Mouse (Mus musculus): ENCODE data around the gene Prmt1.

Gene Prmt1

GRCm38 (mm10) chr7:44981539-44981938 is 4.8 kb downstream of the Prmt1 start:
- no peak for DNase-seq (ENCODE audit: low read depth, low spot score)

DNA sequence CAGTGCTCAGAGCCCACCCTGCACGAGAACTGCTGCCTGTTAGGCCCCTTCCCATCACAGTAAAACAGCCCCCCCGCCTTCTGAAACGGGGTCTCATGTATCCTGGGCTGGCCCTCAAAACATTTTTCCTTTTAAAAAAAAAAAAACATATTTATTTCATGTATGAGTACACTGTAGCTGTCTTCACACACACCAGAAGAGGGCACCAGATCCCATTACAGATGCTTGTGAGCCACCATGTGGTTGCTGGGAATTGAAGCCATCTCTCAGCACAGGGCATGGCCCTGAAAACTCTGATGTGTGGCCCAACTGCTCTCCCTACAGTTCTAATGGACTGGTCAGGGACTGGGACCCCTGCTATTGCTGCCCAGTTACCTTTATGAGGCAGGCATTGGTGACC is 8.1 kb downstream of the Prmt1 start:
- no peak for DNase-seq (ENCODE audit: low read depth, low spot score)

DNA sequence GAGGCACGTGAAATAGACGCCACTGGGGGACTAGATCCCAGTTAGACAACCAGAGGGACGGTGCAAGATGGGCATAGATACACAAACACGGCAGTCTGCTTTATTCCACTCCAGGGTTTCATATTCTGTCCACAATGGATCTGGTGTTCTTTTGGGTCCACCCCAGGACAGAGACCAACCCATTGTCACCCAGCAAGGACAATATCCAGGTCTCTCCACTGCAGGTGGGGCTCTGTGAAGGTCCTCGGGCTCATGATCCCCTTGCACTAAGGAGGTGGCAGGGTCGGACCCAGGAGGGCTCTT is 11.3 kb downstream of the Prmt1 start:
- no peak for DNase-seq (ENCODE audit: low read depth, low spot score)

- no peak for DNase-seq (ENCODE audit: low read depth, low spot score)
Measured at GRCm38 (mm10) chr7:44974383-44975116, 11.8 kb downstream of the Prmt1 start, which contains the start of gene Cpt1c. TSS of gene Cpt1c (minus strand) at chr7:44974851.

- no peak for DNase-seq (ENCODE audit: low read depth, low spot score)
Measured at GRCm38 (mm10) chr7:44973415-44974130, 12.8 kb downstream of the Prmt1 start.

GRCm38 (mm10) chr7:44971142-44971541 is 15.2 kb downstream of the Prmt1 start:
- DNase-seq (ENCODE audit: low read depth, low spot score), result no peak

DNA sequence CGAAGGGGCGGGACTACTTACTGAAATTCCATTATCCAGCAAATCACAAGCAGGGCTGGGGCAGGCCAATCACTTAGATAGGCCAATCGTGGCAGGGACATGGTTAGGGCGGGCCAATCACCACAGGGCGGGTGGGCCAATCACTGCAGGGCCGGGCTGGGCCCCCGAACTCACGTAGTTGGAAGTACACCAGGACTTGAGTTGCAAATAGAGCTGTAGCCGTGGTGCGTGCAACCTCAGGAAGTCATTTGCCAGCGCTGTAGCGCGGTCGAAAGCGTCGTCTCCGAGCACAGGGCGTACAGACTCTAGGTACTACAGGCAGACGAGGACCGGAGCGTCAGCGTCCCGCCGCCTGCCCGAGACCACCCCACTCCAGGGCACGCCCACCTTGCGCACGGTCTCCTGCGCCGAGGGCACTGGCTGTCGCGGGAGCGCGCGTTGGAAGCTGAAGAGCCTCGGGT is 16.1 kb downstream of the Prmt1 start:
- DNase-seq (ENCODE audit: low read depth, low spot score), result peak; percentile 86

DNA sequence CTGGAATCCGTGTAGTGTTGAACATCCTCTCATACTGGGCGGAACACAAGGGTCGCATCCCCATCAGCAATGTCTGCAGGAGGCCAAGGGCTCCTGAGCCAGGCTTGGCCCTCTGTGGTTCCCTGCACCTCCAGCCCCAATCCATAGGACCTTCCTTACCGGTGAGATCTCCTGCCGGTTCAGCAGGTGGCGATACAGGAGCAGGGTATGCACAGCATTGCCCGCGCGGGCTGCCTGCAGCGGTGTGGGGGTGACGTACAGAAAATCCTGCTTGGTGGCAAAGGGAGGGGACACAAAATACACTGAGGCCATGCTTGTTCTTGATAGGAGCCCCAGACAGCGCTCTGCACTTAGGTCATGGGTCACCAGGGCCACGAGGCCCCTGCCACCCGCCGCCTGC is 19.7 kb downstream of the Prmt1 start:
- no peak for DNase-seq (ENCODE audit: low read depth, low spot score)

DNA sequence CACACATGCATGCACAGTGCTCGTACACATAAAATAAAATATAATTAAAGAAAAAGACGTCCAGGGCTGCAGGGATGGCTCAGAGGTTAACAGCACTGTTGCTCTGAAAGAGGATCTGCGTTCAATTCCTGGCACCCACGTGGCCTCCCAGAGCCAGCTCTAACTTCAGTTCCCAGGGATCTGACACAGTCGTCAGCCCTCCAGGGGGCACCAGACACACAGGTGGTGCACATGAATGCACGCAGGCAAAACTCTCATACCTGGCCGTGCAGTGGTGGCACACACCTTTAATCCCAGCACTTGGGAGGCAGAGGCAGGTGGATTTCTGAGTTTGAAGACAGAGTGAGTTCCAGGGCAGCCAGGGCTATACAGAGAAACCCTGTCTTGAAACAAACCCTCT is 20.4 kb downstream of the Prmt1 start:
- no peak for DNase-seq (ENCODE audit: low read depth, low spot score)

GRCm38 (mm10) chr7:44964990-44965389 is 21.4 kb downstream of the Prmt1 start:
- DNase-seq (ENCODE audit: low read depth, low spot score), result no peak

DNA sequence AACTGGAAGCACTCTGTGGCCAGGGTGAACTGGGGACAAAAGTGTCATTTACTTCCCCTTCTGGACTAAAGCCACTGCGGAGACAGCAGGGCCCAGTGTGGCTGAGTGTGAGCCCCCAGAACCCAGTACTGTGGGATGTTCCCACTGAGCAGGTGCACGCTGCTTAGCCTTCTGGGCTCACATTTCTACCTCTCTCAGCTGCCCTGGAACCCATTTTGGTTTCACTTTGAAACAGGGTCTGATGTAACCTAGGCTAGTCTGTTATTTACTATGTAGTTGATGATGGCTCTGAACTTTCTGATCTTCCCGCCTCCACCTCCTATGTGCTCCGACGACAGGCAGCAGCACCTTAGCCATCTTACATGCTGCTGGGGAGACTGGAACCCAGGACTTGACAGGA is 23.5 kb downstream of the Prmt1 start:
- DNase-seq (ENCODE audit: low read depth, low spot score), result no peak

DNA sequence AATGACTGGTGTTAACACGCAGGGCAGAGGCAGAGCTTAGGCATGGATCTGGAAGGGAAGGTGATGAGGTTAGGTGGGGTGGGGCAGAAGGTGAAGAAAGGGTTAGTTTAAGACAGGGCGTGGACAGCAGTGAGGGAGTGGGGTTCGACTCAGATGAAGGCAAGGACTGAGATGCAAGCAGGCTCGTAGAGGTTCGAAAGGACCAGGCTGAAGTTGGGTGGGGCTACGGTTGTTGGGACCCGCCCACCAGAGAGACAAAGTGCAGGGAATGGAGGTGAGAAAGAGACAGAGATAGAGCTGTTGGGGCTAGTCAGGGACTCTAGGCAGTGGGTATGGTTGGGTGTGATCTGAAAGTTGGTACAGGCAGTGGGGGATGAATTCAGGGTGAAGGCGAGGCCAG is 24.0 kb downstream of the Prmt1 start:
- no peak for DNase-seq (ENCODE audit: low read depth, low spot score)

- DNase-seq (ENCODE audit: low read depth, low spot score), result no peak
Measured at GRCm38 (mm10) chr7:44960512-44960910, 25.9 kb downstream of the Prmt1 start.

DNA sequence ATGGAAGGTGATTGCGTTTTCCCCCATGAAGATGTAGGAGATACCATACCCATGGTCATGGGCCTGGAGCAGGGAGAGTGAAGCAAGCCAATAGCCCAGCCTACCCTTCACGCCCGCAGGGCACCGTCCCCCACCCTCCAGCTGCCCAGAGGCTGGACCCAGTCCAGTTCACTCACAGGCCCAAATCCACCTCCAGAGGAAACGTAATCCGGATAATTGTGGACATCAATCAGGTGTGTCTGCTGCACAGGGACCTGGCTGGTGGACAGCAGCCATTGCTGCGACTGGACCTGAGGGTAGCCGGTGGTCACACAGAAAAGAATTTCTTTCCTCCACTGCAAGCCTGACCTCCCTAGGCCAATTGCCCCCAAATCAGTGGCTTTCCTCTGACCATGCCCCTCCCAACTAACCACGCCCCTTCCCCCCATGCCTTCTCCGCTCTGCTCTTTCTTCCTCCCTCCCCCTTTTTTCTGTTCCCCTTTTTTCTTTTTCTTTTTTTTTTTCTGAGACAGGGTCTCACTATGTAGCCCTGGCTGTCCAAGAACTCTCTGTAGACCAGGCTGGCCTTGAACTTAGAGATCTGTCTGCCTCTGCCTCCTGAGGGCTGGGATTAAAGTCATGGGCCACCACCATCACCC is 26.4 kb downstream of the Prmt1 start:
- DNase-seq (ENCODE audit: low read depth, low spot score), result no peak

DNA sequence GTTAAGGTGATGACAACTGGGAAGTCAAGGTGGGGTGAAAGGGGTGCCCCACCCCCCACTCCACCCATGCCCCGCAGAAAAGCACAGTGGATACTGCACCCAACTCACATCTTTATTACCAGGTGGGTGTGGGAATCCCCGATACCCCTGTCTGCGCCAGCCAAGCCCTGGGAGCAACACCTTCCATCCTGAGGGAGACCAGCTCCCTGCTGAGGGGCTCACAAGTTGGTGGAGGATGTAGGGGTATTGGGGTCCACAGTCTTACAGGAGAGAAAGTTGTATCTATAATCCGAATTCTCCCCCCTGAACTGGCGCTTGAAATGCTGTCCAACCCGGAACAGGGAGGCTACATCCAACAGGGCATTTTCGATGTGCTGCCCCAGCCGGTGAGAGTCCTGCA is 27.1 kb downstream of the Prmt1 start:
- DNase-seq (ENCODE audit: low read depth, low spot score), result no peak

DNA sequence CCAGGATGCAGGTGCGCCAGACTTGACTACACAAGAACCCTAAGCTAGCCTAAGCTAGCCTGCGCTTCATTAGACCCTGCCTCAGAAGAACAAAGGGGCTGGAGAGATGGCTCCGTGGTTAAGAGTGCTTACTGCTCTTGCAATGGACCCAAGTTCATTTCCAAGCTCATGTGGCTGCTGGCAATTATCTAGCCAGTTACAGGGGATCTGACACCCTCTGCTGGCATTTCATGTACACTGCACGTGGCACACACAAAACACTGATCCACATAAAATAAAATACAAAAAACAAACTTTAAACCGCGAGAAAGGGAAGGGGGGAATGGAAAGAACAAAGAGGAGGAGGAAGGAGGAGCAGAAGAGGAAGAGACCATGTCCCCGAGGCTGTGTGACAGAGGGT is 28.2 kb downstream of the Prmt1 start:
- DNase-seq (ENCODE audit: low read depth, low spot score), result no peak

DNA sequence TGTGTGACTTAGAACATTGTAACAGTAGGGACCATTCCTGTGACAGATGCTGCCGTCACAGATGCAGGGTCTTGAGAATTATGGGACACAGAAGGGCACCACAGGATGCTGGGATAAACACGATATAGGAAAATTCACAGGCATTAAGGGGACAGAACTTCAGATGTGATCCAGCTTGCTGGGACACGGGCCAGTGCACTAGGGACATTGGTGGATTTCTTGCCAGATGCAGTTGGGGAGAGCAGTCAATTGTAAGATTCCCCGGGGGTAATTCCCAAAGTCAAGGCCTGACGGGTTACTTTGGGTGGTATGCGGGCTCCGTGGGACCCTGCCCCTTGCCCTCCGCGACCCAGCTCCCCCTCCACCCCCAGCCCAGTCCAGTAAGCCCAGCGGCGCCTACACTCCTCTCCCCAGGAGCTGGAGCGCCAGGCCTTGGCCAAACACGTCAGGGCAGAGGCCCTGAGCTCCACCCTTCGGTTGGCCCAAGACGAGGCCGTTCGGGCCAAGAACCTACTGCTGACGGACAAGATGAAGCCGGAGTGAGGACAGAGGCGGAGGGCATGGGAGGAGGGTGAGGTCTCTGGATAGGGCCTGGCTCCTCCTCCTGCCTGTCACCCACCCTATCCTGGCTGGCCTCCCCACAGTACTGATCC is 29.1 kb downstream of the Prmt1 start:
- DNase-seq (ENCODE audit: low read depth, low spot score), result no peak

DNA sequence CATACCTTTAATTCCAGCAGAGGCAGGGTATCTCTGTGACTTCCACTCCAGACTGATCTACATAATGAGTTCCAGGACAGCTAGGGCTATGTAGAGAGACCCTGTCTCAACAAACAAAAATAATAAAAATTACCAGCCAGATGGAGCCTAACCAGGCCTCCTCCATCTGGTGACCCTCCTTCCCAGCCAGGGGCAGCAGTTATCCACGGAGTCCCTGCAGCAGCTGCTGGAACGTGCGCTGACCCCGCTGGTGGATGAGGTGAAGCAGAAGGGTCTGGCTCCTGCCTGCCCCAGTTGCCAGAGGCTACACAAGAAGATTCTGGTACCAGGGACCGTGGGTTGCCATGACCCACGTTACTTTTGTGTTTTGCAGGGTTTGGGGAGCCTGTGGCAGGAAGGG is 30.1 kb downstream of the Prmt1 start:
- DNase-seq (ENCODE audit: low read depth, low spot score), result no peak

GRCm38 (mm10) chr7:44955628-44956027 is 30.7 kb downstream of the Prmt1 start:
- peak; percentile 53 for DNase-seq (ENCODE audit: low read depth, low spot score)

DNA sequence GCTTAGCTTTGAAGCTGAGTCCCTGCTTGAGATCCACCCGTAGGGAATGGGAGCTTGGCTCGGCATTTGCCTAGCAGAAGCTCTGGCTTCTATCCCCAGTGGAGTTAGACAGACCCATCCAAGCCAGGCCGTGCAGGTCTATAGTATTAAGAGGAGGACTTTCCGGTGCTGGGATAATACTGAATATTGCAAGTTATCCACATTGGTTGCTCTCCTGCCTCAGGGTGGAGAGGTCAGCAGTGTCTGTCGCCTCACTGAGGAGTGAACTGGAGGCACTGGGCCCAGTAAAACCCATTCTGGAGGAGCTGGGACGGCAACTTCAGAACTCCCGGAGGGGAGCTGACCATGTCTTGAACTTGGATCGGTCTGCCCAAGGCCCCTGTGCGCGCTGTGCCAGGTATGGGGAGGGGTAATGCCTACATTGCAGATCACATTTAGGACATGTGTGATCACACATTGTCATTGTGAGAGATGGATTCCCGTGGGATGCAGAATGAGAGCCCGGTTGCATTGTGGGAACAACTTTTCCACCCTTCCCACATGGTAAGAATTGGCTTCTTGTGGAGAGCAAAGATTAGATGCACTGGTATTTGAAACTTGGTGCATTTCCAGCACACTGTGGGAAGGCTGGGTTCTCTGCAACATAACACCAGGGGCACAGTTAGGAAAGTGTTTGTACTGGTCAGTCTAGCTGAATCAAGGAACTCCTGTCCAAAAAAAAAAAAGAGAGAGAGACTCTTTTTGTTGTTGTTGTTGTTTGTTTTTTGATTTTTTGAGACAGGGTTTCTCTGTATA is 32.1 kb downstream of the Prmt1 start:
- no peak for DNase-seq (ENCODE audit: low read depth, low spot score)

DNA sequence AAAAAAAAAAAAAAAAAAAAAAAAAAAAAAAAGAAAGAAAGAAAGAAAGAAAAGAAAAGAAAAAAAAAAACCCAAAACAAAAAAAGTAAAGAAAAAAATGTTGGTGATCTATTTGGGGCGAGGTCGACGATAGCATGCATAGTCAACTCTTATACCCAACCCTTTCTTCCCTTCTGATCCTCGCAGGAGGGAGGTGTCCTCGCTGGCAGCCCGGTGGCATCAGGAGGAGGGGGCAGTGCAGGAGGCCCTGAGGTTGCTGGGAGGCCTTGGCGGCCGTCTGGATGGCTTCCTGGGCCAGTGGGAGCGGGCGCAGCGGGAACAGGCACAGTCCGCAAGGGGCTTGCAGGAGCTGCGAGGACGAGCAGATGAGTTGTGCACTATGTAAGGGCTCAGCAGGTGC is 32.8 kb downstream of the Prmt1 start:
- DNase-seq (ENCODE audit: low read depth, low spot score), result no peak

Measured in CD4-positive helper T cell, adult 2 months (primary cell).